Mouse (Mus musculus): ENCODE data around the gene Zfp428. TPM values are rescaled to one million over a fixed set of nuclear protein-coding genes. Genes with fewer than 3 reads are reported as not detected.

The Zfp428 gene
- polyA plus RNA-seq (2012; rRNA removed): 10.0 and 10.7 TPM in 2 replicates

GRCm38 (mm10) chr7:24506838-24507725 is at the start of gene Zfp428:
Gene Zfp428 (plus strand): TSS chr7:24507006.
- DNase-seq (ENCODE audit: low spot score): peak; percentile 83

GRCm38 (mm10) chr7:24457726-24458370 is 49.0 kb upstream of the Zfp428 start:
- DNase-seq (ENCODE audit: low spot score): no peak

- no peak for DNase-seq (ENCODE audit: low spot score)
These were observed 47.4 kb upstream of the Zfp428 start for GRCm38 (mm10) chr7:24459440-24459839.

GRCm38 (mm10) chr7:24459843-24460242 is 47.0 kb upstream of the Zfp428 start:
- DNase-seq (ENCODE audit: low spot score): no peak

GRCm38 (mm10) chr7:24461376-24462051 is 45.3 kb upstream of the Zfp428 start:
- DNase-seq (ENCODE audit: low spot score): no peak

GRCm38 (mm10) chr7:24462388-24463319 is 44.2 kb upstream of the Zfp428 start, which contains the start of gene Plaur:
Gene Plaur (plus strand): TSS chr7:24462484.
- peak; percentile 48 for DNase-seq (ENCODE audit: low spot score)

GRCm38 (mm10) chr7:24466835-24467234 is 40.0 kb upstream of the Zfp428 start:
- no peak for DNase-seq (ENCODE audit: low spot score)

GRCm38 (mm10) chr7:24467886-24468285 is 38.9 kb upstream of the Zfp428 start:
- DNase-seq (ENCODE audit: low spot score): no peak

GRCm38 (mm10) chr7:24469126-24469525 is 37.7 kb upstream of the Zfp428 start:
- no peak for DNase-seq (ENCODE audit: low spot score)

- no peak for DNase-seq (ENCODE audit: low spot score)
These were observed 36.5 kb upstream of the Zfp428 start for GRCm38 (mm10) chr7:24470356-24470755.

- no peak for DNase-seq (ENCODE audit: low spot score)
These were observed 34.4 kb upstream of the Zfp428 start for GRCm38 (mm10) chr7:24472442-24472841.

GRCm38 (mm10) chr7:24472937-24473336 is 33.9 kb upstream of the Zfp428 start:
- no peak for DNase-seq (ENCODE audit: low spot score)

- DNase-seq (ENCODE audit: low spot score): no peak
These were observed 32.8 kb upstream of the Zfp428 start for GRCm38 (mm10) chr7:24473913-24474529.

- no peak for DNase-seq (ENCODE audit: low spot score)
These were observed 31.8 kb upstream of the Zfp428 start for GRCm38 (mm10) chr7:24474811-24475506.

- DNase-seq (ENCODE audit: low spot score): no peak
These were observed 30.5 kb upstream of the Zfp428 start for GRCm38 (mm10) chr7:24476338-24476737.

- no peak for DNase-seq (ENCODE audit: low spot score)
These were observed 29.9 kb upstream of the Zfp428 start for GRCm38 (mm10) chr7:24476856-24477255.

GRCm38 (mm10) chr7:24478911-24479310 is 27.9 kb upstream of the Zfp428 start:
- DNase-seq (ENCODE audit: low spot score): no peak

GRCm38 (mm10) chr7:24479685-24480084 is 27.1 kb upstream of the Zfp428 start:
- no peak for DNase-seq (ENCODE audit: low spot score)

GRCm38 (mm10) chr7:24480121-24480941 is 26.5 kb upstream of the Zfp428 start:
- DNase-seq (ENCODE audit: low spot score): no peak
